Mouse (Mus musculus) right cerebral cortex, postnatal 10 days (tissue): ENCODE data around the gene Lce3f.
A peak's percentile ranks its signal among the peaks of the same experiment; 100 is the strongest.

Experiments used
- DNase-seq, 2 experiments: peaks; one replicate each; pipeline ENCODE4 v3.0.0; 2021; ENCODE audit warnings: low spot score in 2 of 2

Lce3f gene

GRCm38 (mm10) chr3:92991926-92992325 is at the start of gene Lce3f:
Gene Lce3f, plus strand, starts transcription at chr3:92992226.
- DNase-seq = no peak

- no peak for DNase-seq
Measured at GRCm38 (mm10) chr3:92944186-92944585, 47.8 kb upstream of the Lce3f start, which contains the start of gene Lce3c. Gene Lce3c, plus strand, starts transcription at chr3:92944486.

GRCm38 (mm10) chr3:92957090-92957489 is 34.9 kb upstream of the Lce3f start, which contains the start of gene Lce3d:
Gene Lce3d, plus strand, starts transcription at chr3:92957390.
- no peak for DNase-seq

- no peak for DNase-seq
Measured at GRCm38 (mm10) chr3:92966761-92967160, 25.3 kb upstream of the Lce3f start, which contains the start of gene Lce3e. Gene Lce3e, plus strand, starts transcription at chr3:92967061.

- DNase-seq = no peak
Measured at GRCm38 (mm10) chr3:92978484-92978883, 13.5 kb upstream of the Lce3f start.

GRCm38 (mm10) chr3:92998691-92999090 is 6.7 kb downstream of the Lce3f start:
- peak; percentile 85 to 88 for DNase-seq

GRCm38 (mm10) chr3:93000621-93001020 is 8.6 kb downstream of the Lce3f start:
- no peak for DNase-seq

GRCm38 (mm10) chr3:93002843-93003242 is 10.8 kb downstream of the Lce3f start:
- DNase-seq = no peak

- DNase-seq = peak; percentile 42 to 60
Measured at GRCm38 (mm10) chr3:93014378-93014801, 22.4 kb downstream of the Lce3f start.

- no peak for DNase-seq
Measured at GRCm38 (mm10) chr3:93014871-93015270, 22.8 kb downstream of the Lce3f start.

GRCm38 (mm10) chr3:93015460-93016104 is 23.6 kb downstream of the Lce3f start, which contains the start of gene Crct1:
Gene Crct1, minus strand, starts transcription at chr3:93015687.
- no peak for DNase-seq

- no peak for DNase-seq
Measured at GRCm38 (mm10) chr3:93018960-93019359, 26.9 kb downstream of the Lce3f start, which contains the start of gene Lce1m. Gene Lce1m, minus strand, starts transcription at chr3:93019060.

GRCm38 (mm10) chr3:93021171-93021570 is 29.1 kb downstream of the Lce3f start:
- DNase-seq = no peak

- no peak for DNase-seq
Measured at GRCm38 (mm10) chr3:93023411-93024184, 31.6 kb downstream of the Lce3f start.

- DNase-seq = no peak
Measured at GRCm38 (mm10) chr3:93025486-93025885, 33.5 kb downstream of the Lce3f start.

- peak; percentile 60 to 61 for DNase-seq
Measured at GRCm38 (mm10) chr3:93031450-93031849, 39.4 kb downstream of the Lce3f start.
